Mouse (Mus musculus): ENCODE measurements at regions not wholly inside any gene's neighbourhood (a gene's known extent, or its start where the extent isn't known, plus 50 kb on each side); places are given as distances from the start of the nearest gene placed in this dataset.

DNA sequence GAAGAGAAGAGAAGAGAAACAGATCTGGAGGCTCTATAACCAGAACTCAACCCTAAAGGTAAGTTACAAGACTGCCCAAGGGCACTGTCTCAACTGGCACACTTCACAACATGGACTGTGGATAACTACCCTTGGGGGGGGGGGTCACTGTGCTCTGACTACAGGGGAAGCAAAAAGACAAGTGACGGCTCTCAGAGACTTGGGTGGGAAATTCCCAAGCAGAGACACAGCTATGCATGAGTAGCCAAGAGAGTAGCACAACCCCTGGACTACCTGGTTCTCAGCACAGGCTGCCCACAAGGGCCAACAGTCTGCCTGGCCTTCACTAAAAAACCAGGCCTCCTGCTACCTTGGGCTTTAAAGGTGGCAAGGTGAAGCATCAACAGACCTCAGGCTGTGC, 146.3 kb upstream of the Tle3 start:
- DNase-seq (ENCODE audit: low read depth, low spot score): no peak

DNA sequence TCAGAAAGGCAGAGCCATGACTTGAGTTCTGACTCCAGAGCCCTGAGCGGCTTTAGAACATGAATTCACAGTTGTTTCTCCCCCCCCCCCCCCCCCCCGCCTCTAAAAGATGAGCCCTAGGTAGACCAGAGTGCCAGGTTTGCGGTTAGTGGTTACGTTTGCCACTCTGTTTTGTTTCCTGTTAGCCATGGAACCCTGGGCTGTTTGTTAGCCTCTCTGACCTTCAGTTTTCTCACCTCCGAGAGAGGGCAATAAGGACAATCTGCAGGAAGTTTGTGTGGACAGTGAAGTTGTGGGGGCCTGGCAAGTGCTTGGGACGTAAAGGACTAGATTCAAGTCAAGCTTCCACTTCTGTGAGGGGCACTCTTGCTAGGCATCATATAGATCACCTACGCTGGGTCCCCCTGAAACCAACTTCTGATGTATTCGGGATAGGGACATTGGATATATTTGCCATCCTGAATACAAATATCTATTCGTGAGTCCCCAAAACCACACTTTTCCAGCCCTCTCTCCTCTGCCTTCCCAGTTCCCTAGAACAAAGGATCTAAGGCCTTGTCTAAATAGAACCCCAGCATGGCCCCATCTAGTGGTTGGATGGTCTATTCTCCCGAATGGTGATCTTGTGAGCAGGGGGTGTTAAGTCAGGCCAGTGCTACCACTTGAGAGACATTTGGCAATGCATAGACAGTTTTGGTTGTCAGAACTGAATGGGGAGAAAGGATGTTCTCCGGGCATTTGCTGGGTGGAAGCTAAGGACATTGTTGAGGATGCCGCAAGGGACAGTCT, 145.4 kb upstream of the Tle3 start:
- peak; percentile 50 for DNase-seq (ENCODE audit: low read depth, low spot score)

DNA sequence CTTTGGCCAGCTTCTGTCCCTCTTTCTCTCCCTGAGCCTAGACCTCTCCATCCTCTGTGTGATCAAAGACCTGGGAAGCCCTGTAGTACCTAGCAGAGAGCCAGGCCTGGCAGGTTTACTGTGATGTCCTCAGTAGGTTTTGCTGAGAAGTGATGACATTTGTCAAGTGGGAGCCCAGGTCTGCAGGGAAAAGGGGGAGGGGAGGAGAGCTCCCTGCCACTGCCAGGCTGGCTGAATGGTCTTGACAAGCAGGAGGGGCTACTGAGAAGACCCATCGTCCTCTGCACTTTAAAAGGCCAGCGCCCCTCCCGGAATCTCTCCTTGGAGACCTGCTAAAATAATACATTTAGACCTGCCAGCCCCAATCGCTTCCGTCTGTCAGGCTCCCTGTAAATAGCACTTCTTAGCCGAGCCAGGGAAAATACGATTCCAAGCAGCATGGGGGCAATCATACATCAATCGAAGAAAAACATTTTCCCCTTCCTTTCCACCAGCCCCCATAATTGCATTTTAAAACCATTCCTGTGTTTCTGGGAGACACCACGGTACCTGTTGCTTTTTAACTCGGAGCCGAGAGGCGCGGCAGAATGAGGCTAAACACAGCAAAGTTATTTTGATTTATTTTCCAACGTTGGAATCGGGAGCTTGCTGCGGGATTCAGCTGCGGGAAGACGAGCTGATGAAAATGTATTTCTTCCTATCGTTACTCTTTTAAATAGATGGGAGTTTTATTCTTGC, 144.5 kb upstream of the Tle3 start:
- no peak for DNase-seq (ENCODE audit: low read depth, low spot score)

DNA sequence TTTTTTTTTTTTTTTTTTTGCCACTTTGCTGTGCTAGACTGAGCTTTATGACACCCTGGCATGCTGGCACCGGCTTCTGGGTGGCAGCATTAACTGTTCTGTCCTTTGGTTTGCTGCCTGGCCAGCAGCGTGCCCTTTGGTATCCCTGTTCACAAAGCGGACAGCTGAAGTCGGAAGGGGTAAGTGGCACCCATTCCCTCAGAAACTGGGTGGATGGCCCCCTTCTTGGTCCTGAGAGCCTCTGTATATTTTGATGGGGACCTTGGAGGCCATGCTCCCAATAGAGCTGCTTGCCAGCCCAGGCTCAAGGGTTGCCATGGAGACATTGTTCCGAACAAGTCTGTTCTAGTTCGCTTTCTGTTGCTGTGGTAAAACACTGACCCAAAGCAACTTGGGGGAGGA, 143.9 kb upstream of the Tle3 start:
- no peak for DNase-seq (ENCODE audit: low read depth, low spot score)

DNA sequence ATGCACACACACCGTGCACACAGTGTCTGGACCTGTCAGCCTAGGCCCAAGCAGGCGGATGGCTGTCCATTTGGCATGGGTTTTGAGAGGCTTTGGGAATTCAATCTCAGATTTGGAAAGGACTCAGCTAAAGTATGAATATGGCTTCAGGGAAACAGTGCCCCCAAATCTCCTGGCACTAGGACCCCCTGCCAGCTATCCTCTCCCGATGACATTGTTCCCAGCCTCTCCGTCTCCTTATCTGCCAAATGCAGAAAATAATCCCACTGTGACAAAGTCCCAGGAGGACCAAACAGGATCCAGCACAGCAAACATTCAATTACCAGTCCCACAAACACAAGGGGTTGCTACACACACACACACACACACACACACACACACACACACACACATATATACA, 141.9 kb upstream of the Tle3 start:
- DNase-seq (ENCODE audit: low read depth, low spot score): no peak

DNA sequence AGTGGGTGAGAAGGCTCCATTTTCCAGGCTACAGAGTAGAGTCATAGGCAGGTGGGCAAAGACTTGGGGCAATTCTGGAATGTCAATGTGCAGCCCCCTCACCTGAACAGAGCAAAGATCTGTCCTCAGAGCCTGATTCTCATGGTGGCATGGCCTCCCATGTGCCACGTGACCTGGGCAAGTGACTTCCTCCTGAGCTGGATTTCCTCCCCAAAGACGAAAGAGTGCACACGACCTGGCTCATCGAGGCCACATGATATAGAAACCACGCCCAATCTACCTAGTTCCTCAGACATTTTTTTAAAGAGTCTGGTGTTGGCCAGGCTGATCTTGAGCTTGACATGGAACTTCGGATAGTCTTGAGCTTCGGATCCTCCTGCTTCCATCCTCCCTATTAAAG, 139.5 kb upstream of the Tle3 start:
- no peak for DNase-seq (ENCODE audit: low read depth, low spot score)

DNA sequence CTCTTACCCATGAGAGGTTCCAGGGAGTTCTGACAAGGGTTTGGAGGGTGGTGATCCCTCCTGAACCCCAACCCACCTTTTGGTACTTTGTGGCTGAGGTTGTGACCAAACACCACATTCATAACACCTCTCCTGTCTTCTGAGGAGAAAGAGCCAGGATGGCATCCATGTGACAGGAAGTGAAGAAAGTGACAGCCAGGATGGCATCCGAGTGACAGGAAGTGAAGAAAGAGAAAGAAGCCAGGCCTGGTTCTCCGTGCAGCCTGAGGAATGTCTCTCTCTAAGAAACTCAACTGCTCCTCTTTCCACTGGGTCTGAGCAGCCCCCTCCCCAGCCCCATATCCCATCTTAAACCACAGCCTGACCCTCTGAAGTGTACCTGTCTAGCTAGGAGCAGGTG, 138.9 kb upstream of the Tle3 start:
- DNase-seq (ENCODE audit: low read depth, low spot score): no peak

DNA sequence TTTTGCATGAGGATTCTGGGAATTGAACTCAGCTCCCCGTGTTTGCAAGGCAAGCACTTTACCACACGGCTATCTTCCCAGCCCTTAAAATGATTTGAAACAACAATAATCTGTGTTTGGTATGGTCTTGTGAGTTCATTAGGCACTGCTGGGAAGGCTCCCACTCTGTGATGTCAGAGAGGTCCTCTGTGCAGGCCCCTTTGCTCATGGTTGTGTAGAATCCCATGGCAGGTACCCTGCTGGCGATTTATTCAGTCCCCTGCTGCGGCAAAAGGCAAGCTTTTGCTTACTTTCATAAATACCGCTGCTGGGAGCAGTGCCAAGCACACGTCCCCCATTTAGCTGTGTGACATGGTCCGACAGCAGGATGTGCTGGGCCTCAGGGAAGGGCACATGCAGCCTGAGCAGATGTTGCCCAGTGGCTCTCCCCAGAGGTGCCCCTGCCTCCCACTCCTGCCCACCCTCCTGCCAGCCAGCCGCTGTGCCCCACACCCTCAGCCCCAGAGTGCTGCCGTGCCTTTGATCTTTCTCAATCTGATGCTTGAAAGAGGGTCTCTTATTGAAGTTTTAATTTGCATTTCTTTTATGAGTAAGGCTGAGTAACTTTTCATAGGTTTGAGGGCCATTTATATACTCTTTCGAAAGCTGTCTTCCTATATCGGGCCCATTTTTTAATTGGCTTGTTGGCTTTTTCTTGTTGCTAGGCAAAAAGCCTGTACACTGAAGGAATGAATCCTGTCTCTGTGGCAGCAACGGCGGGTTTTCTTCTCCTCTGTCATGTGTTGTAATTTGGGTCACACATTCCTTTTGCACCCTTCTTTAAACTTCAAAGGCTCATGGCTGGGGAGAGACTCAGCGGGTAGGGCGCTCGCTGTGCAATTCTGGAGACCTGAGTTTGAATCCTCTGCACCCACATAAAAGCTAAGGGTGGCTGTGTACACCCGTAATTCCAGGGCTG, 136.2 kb upstream of the Tle3 start:
- peak; percentile 12 for DNase-seq (ENCODE audit: low read depth, low spot score)

DNA sequence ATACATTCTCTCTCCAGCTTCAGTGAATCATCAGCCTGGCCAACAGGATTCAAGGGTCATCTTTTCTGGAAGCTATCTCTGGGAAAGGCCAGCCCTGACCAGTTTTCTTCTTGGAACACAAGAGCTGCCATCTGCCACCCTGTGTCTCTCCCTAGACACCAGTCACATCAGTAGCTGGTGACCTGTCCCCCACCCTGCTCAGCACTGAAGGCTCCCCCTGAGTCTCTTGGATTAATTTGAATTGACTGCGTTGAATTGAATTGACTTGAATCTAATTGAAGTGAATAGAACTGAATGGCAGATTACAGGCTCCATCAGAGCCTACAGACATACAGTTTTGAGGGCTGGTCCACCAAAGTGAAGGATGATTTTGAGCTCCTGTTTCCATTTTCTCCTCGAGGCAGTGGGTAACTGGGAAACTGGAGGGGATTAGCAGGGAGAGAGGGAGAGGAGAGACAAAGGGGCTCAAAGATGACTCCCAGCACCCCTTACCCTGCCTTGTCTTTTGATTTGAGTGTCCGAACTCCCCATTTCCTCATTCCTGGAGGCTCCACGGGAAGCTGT, 133.4 kb upstream of the Tle3 start:
- DNase-seq (ENCODE audit: low read depth, low spot score): no peak

DNA sequence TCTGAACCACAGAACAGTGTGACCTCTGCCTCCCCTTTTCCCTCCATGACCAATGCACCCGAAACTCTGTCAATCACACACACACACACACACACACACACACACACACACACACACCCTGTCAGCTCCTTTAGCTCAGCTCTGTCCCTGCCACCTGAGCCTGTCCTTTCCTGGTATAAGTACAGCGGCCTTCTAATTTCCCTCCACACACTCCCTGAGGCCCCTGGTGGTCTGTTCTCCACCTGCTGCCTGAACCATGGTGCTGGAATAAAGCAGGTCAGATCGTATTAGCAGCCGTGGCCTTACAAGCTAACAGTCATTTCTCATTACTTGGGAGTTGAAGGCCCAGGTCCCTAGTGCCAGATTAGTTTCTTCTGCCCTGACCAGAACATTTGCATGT, 132.8 kb upstream of the Tle3 start:
- no peak for DNase-seq (ENCODE audit: low read depth, low spot score)

DNA sequence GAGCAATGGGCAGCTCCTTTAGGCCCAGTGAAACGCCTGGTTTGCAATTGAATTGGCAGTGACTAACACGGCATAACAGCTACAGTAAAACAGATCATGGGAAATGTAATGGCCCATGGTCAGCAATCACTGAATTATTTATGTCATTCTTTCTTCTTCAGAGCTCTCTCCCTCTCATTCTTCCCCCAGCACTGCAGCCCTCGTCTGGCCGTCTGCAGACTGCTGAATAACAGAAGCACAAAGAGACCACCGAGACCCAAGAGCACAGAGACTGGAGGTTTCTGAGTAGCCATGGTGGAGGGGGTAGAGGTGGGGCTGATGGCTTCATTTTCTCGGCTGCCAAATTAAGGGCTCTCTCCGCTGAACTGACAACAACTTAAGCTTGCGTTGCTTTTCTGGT, 130.7 kb upstream of the Tle3 start:
- no peak for DNase-seq (ENCODE audit: low read depth, low spot score)

DNA sequence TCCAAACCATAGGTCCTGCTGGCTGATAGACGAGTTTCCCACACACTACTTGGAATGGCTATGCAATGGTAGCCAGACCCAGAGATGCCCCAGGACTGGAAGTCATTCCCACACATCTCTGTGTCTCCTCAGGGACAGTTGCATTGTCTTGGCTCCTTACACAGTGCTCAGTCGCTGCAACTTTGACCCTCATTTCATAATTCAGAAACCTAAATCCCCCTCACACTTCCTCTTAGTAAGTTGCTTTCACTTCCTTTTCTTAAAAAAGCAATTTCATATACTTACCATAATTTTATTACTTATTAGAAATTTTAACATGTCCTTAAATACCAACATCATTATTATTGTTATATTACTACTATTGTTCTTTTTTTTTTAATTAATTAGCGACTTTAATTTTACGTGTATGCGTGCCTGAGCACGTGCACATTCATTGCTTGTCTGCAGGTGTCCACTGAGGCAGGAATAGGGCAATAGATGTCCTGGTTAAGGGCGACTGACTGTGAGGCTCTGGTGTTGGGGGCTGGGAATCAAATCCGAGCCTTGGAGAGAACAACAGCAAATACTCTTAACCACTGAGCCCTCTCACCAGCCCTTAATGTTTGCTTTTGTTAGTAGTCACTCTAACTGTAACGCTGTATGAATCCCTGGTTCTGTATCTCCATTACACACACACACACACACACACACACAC, 129.9 kb upstream of the Tle3 start:
- no peak for DNase-seq (ENCODE audit: low read depth, low spot score)

DNA sequence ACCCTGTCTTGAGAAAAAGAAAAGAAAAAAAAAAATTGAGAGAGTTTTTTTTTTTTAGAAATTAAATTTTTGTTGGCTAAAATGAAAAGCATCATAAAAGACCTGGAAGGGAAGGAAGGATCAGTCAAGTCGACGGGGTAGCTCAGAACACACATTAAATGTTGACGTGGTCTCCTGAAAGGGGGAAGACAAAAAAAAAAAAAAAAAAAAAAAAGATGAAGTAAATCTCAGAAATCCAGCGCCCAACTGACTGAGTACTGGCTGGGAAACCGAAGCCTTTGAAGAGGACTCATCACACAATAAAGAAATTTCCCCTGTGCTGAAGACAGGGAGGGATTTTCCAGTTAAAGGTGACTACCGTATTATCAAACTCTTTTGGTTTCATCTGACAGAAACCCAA, 128.9 kb upstream of the Tle3 start:
- DNase-seq (ENCODE audit: low read depth, low spot score): no peak

DNA sequence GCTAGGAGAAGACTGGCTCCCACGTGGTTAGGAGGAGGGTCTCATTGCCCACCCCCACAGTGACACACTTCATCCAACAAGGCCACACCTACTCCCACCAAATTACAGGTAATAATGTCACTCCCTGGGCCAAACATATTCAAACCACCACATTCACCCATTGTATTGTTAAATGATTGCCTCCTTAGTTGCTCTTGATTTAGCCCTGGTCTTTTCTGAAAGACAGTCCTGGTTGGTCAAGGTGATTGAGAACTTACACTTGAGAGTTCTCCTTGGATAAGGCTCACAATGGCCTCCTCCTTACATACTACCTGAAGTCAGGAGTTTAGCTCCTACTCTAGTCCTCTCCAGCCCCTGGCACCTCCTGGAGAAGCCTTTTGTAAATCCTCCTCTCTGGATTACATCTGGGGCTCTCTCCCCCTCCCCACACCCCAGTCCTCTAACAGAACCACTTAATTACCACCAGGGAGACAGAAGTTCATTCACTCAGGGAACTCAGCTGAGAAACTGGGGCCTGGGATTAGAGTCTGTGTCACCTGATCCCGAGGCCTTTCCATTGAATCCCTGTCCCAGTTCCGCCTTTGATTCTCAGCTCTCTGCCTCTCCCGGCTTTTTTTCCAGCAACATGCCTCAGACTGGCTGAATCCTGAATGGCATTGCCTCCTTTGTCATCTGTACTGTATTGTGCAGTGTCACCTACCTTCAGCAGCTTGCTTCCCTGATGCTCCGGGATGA, 122.3 kb upstream of the Tle3 start:
- no peak for DNase-seq (ENCODE audit: low read depth, low spot score)

DNA sequence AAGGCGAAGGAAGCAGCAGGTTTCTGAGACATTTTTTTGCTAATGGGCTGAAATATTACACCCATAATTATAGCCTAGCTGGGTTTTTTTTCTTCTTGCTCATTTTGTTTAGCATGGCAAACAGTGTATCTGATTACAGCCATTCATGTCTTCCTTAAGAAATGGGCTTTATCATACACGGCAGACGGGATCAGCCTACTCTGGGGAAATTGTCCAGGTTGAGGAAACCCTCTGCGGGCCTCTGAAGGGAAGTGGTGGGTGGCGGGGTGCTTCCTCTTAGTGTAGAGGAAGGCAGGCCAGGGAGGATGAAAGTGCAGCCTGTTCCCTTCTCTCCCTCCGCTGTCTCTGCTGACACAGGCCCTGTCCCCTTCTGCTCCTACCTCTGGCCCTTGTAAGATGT, 120.6 kb upstream of the Tle3 start:
- DNase-seq (ENCODE audit: low read depth, low spot score): peak; percentile 45

DNA sequence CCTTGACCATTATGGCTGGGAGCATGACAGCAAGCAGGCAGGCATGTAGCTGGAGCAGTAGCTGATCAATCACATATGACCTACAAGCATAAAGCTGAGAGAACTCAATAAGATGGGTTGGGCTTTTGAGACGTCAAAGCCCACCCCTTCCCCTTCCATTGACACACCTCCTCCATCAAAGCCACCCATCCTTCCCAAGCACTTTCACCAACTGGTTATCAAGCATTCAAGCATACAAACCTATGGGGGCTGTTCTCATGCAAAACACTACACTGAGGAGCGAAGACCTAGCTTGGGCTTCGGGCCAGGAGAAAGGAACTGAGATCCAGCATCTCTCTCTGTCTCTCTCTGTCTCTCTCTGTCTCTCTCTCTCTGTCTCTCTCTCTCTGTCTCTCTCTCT, 118.4 kb upstream of the Tle3 start:
- DNase-seq (ENCODE audit: low read depth, low spot score): no peak

DNA sequence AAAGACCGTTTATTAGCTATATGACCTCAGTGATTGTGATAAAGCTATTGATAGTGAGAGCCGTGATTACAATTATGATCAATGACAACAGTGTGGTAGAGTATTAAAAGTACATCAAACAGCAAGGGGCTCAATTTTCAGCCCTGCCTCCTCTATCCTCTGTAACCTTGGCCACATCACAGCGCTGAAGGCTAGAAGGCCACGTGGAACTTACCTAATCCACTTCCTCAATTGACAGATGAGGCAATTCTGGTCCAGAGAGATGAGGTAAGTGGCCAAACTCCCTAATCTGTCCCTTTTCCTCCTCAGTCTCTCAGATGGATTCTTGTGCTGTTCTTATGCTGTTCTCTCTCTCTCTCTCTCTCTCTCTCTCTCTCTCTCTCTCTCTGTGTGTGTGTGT, 114.7 kb upstream of the Tle3 start:
- DNase-seq (ENCODE audit: low read depth, low spot score): no peak

DNA sequence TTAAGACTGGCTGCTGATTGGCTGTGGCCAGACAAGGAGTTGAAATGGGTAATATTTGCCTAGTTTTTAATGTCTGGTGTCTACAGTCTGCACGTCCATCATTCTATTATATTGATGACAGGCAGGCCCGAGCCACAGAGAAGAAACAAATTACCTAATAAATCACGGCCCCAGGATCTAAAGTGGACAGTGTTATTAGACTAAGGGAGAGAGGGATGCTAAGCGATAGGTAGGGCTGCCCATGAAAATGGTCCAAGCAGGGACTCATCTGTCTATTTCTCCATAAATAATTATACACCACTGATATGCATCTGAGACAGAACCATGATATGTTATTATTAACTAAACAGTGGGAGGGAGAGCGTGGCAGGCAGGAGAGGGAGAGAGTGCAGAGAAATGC, 114.1 kb upstream of the Tle3 start:
- DNase-seq (ENCODE audit: low read depth, low spot score): no peak

DNA sequence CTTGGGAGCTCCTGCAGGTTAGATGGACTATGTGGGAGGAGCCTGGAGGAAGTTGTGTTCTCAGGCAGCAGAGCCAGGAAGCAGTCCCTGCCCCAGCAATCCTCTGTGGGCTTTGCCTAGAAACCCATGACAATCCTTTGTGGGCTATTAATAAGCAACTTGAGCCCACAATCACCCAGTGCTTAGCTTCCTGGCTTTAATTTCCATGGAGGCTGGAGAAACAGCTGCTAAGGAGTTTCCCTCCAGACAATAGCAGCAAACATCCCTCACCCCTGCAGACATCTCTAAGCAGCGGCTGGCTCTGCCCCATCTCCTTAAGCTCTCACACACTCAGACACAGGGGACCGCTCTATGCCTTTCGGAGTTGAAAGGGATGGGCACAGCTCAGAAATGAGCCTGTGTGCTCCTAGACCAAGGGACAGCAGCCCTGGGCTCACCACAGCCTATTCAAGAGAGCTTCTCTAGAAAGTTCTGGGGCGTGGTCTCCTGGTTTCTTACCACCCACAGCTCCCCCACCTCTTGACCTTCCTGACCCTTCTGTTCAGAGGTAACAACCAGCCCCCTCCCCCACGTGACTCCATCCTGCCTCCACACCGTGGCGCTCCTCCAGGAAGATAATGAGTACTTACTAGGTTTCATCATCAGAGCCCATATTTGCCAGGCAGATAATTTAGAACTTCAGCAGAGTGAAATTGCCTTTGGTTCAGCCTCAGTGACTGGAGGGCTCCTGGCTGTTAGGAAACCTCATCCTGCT, 112.6 kb upstream of the Tle3 start:
- peak; percentile 50 for DNase-seq (ENCODE audit: low read depth, low spot score)

DNA sequence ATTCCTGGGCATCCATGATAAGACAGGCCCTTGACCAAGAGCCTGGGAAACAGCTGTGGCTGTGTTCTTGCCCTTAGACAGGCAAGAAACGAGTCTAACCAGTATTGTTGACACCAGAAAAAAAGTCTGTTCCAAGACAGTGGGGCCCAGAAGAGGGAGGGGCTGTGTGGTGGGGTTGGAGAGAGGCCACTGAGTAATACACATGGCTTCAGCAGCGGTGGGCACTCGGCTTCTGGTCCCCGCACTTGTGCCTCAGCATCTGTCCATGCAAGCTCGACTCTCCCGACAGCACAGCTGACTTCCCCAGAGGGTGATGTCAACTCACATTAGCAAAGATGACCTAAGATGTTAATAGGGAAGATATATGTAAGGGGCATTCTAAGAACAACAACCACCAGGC, 110.9 kb upstream of the Tle3 start:
- no peak for DNase-seq (ENCODE audit: low read depth, low spot score)
